Mouse (Mus musculus) liver, embryonic 14.5 days (tissue): ENCODE measurements around the gene Mdm4.

Source experiments
- CTCF ChIP-seq: IDR thresholded peaks from 2 replicates; pipeline ENCODE4 v1.5.1; 2016; ENCODE audit warnings: antibody characterized with exemption, low read depth, control low read depth
- EP300 ChIP-seq: IDR thresholded peaks from 2 replicates; pipeline ENCODE4 v1.6.1; 2016; ENCODE audit warnings: antibody characterized with exemption, low read depth

- TF ChIP-seq CTCF (no peak), EP300 (no peak)
Measured at GRCm38 (mm10) chr1:133076681-133077514, 46.5 kb upstream of the Mdm4 start.
